Mouse (Mus musculus): ENCODE measurements around the gene Pank2. TPM values are rescaled to one million over a fixed set of nuclear protein-coding genes. Genes with fewer than 3 reads are reported as not detected.
"Not testable (repeated sequence)": the region's sequence is repeated elsewhere in the genome, so short reads cannot be mapped to it uniquely, and the experiment has no call there.

Gene Pank2
- polyA plus RNA-seq, 1 experiment from 2014 or later: 15.6 TPM

GRCm38 (mm10) chr2:131265056-131265455, 2.8 kb downstream of the Pank2 start:
- H3K27me3 ChIP-seq (ENCODE audit: control insufficient read depth, insufficient read depth, low read depth, low read length): no peaks in the 10 kb centered on the region
- peaks cover 34% of the 10 kb centered on the region for H3K4me1 ChIP-seq (ENCODE audit: control insufficient read depth, low read depth, low read length)
- peak overlapping the region; percentile 70; the same call in 1 of the 2 replicates for H3K4me2 ChIP-seq (ENCODE audit: low read depth, low read length)
- H3K4me3 ChIP-seq (ENCODE audit: low read depth, low read length): no peak overlapping the region
- 0 out of 2 replicates have a peak, but pooled peaks cover 2% of the 10 kb centered on the region for H3K36me3 ChIP-seq (ENCODE audit: control insufficient read depth, insufficient read depth)
- WGBS (ENCODE audit: insufficient replicate concordance): 89% methylated on average over 2 of the region's 2 CpGs
- H3K9ac ChIP-seq (ENCODE audit: low read depth, low read length): peak overlapping the region; percentile 14; the same call in 1 of the 2 replicates
- no peaks in the 10 kb centered on the region for H3K9me3 ChIP-seq (replicated peaks; ENCODE audit: control insufficient read depth, low read length)
- no peak for ATAC-seq (ENCODE audit: low read depth)
- H3K27ac ChIP-seq (ENCODE audit: low read length): no peak overlapping the region

GRCm38 (mm10) chr2:131275493-131275892, 13.2 kb downstream of the Pank2 start:
- no peaks in the 10 kb centered on the region for H3K27me3 ChIP-seq (ENCODE audit: control insufficient read depth, insufficient read depth, low read depth, low read length)
- peaks cover 36% of the 10 kb centered on the region for H3K36me3 ChIP-seq (ENCODE audit: control insufficient read depth, insufficient read depth)
- H3K4me1 ChIP-seq (ENCODE audit: control insufficient read depth, low read depth, low read length): no peaks in the 10 kb centered on the region
- H3K27ac ChIP-seq (ENCODE audit: low read length): no peak overlapping the region
- ATAC-seq (ENCODE audit: low read depth): no peak
- no peak overlapping the region for H3K4me2 ChIP-seq (ENCODE audit: low read depth, low read length)
- no peak overlapping the region for H3K9ac ChIP-seq (ENCODE audit: low read depth, low read length)
- WGBS (ENCODE audit: insufficient replicate concordance): 96% methylated on average over 3 of the region's 3 CpGs
- no peak overlapping the region for H3K4me3 ChIP-seq (ENCODE audit: low read depth, low read length)
- no peaks in the 10 kb centered on the region for H3K9me3 ChIP-seq (replicated peaks; ENCODE audit: control insufficient read depth, low read length)

- WGBS (ENCODE audit: insufficient replicate concordance): 78% methylated on average over 5 of the region's 5 CpGs
- Histone ChIP-seq H3K9ac (ENCODE audit: low read depth, low read length) (no peak overlapping the region), H3K27ac (ENCODE audit: low read length) (no peak overlapping the region), H3K4me2 (ENCODE audit: low read depth, low read length) (no peak overlapping the region), H3K27me3 (ENCODE audit: control insufficient read depth, insufficient read depth, low read depth, low read length) (no peaks in the 10 kb centered on the region), H3K36me3 (ENCODE audit: control insufficient read depth, insufficient read depth) (peaks cover 41% of the 10 kb centered on the region), H3K4me3 (ENCODE audit: low read depth, low read length) (no peak overlapping the region), H3K9me3 (replicated peaks; ENCODE audit: control insufficient read depth, low read length) (no peaks in the 10 kb centered on the region), H3K4me1 (ENCODE audit: control insufficient read depth, low read depth, low read length) (no peaks in the 10 kb centered on the region)
- no peak for ATAC-seq (ENCODE audit: low read depth)
Observed at GRCm38 (mm10) chr2:131276722-131277121, 14.4 kb downstream of the Pank2 start.

- Histone ChIP-seq H3K4me2 (ENCODE audit: low read depth, low read length) (no peak overlapping the region), H3K4me3 (ENCODE audit: low read depth, low read length) (no peak overlapping the region), H3K9ac (ENCODE audit: low read depth, low read length) (no peak overlapping the region), H3K27ac (ENCODE audit: low read length) (no peak overlapping the region), H3K36me3 (ENCODE audit: control insufficient read depth, insufficient read depth) (peaks cover 29% of the 10 kb centered on the region), H3K27me3 (ENCODE audit: control insufficient read depth, insufficient read depth, low read depth, low read length) (no peaks in the 10 kb centered on the region), H3K4me1 (ENCODE audit: control insufficient read depth, low read depth, low read length) (no peaks in the 10 kb centered on the region), H3K9me3 (replicated peaks; ENCODE audit: control insufficient read depth, low read length) (no peaks in the 10 kb centered on the region)
- ATAC-seq (ENCODE audit: low read depth): no peak
- 76% methylated on average over 1 of the region's 1 CpGs for WGBS (ENCODE audit: insufficient replicate concordance)
Observed at GRCm38 (mm10) chr2:131281596-131281995, 19.3 kb downstream of the Pank2 start.

GRCm38 (mm10) chr2:131286276-131286675, 24.0 kb downstream of the Pank2 start:
- Histone ChIP-seq H3K9ac (ENCODE audit: low read depth, low read length) (no peak overlapping the region), H3K9me3 (replicated peaks; ENCODE audit: control insufficient read depth, low read length) (no peaks in the 10 kb centered on the region), H3K4me2 (ENCODE audit: low read depth, low read length) (no peak overlapping the region), H3K4me1 (ENCODE audit: control insufficient read depth, low read depth, low read length) (no peaks in the 10 kb centered on the region), H3K36me3 (ENCODE audit: control insufficient read depth, insufficient read depth) (peaks cover 42% of the 10 kb centered on the region), H3K4me3 (ENCODE audit: low read depth, low read length) (no peak overlapping the region), H3K27me3 (ENCODE audit: control insufficient read depth, insufficient read depth, low read depth, low read length) (no peaks in the 10 kb centered on the region), H3K27ac (ENCODE audit: low read length) (no peak overlapping the region)
- 93% methylated on average over 1 of the region's 1 CpGs for WGBS (ENCODE audit: insufficient replicate concordance)
- no peak for ATAC-seq (ENCODE audit: low read depth)

GRCm38 (mm10) chr2:131290669-131291068, 28.4 kb downstream of the Pank2 start:
- H3K9me3 ChIP-seq (replicated peaks; ENCODE audit: control insufficient read depth, low read length): no peaks in the 10 kb centered on the region
- ATAC-seq (ENCODE audit: low read depth): no peak
- H3K4me3 ChIP-seq (ENCODE audit: low read depth, low read length): no peak overlapping the region
- no peak overlapping the region for H3K9ac ChIP-seq (ENCODE audit: low read depth, low read length)
- H3K27ac ChIP-seq (ENCODE audit: low read length): no peak overlapping the region
- H3K36me3 ChIP-seq (ENCODE audit: control insufficient read depth, insufficient read depth): peaks cover 62% of the 10 kb centered on the region
- H3K27me3 ChIP-seq (ENCODE audit: control insufficient read depth, insufficient read depth, low read depth, low read length): no peaks in the 10 kb centered on the region
- no peaks in the 10 kb centered on the region for H3K4me1 ChIP-seq (ENCODE audit: control insufficient read depth, low read depth, low read length)
- H3K4me2 ChIP-seq (ENCODE audit: low read depth, low read length): no peak overlapping the region

- no peak for ATAC-seq (ENCODE audit: low read depth)
- Histone ChIP-seq H3K4me3 (ENCODE audit: low read depth, low read length) (no peak overlapping the region), H3K36me3 (ENCODE audit: control insufficient read depth, insufficient read depth) (peaks cover 53% of the 10 kb centered on the region), H3K27me3 (ENCODE audit: control insufficient read depth, insufficient read depth, low read depth, low read length) (no peaks in the 10 kb centered on the region), H3K4me1 (ENCODE audit: control insufficient read depth, low read depth, low read length) (no peaks in the 10 kb centered on the region), H3K9ac (ENCODE audit: low read depth, low read length) (no peak overlapping the region), H3K4me2 (ENCODE audit: low read depth, low read length) (no peak overlapping the region), H3K9me3 (replicated peaks; ENCODE audit: control insufficient read depth, low read length) (no peaks in the 10 kb centered on the region), H3K27ac (ENCODE audit: low read length) (no peak overlapping the region)
- 83% methylated on average over 2 of the region's 2 CpGs for WGBS (ENCODE audit: insufficient replicate concordance)
Observed at GRCm38 (mm10) chr2:131296746-131297261, 34.5 kb downstream of the Pank2 start.

- H3K27me3 ChIP-seq (ENCODE audit: control insufficient read depth, insufficient read depth, low read depth, low read length); H3K9ac ChIP-seq (ENCODE audit: low read depth, low read length); H3K4me1 ChIP-seq (ENCODE audit: control insufficient read depth, low read depth, low read length); H3K4me3 ChIP-seq (ENCODE audit: low read depth, low read length); H3K9me3 ChIP-seq (replicated peaks; ENCODE audit: control insufficient read depth, low read length); H3K4me2 ChIP-seq (ENCODE audit: low read depth, low read length); ATAC-seq (ENCODE audit: low read depth); H3K27ac ChIP-seq (ENCODE audit: low read length): not testable (repeated sequence)
- WGBS (ENCODE audit: insufficient replicate concordance): 85% methylated on average over 7 of the region's 7 CpGs
- peaks cover 38% of the 10 kb centered on the region for H3K36me3 ChIP-seq (ENCODE audit: control insufficient read depth, insufficient read depth)
Observed at GRCm38 (mm10) chr2:131298674-131299073, 36.4 kb downstream of the Pank2 start.

- no peak overlapping the region for H3K4me3 ChIP-seq (ENCODE audit: low read depth, low read length)
- no peak overlapping the region for H3K4me2 ChIP-seq (ENCODE audit: low read depth, low read length)
- H3K9ac ChIP-seq (ENCODE audit: low read depth, low read length): no peak overlapping the region
- no peak overlapping the region for H3K27ac ChIP-seq (ENCODE audit: low read length)
- no peaks in the 10 kb centered on the region for H3K9me3 ChIP-seq (replicated peaks; ENCODE audit: control insufficient read depth, low read length)
- WGBS (ENCODE audit: insufficient replicate concordance): 71% methylated on average over 2 of the region's 2 CpGs
- no peaks in the 10 kb centered on the region for H3K4me1 ChIP-seq (ENCODE audit: control insufficient read depth, low read depth, low read length)
- no peak for ATAC-seq (ENCODE audit: low read depth)
- H3K27me3 ChIP-seq (ENCODE audit: control insufficient read depth, insufficient read depth, low read depth, low read length): no peaks in the 10 kb centered on the region
- peaks cover 28% of the 10 kb centered on the region for H3K36me3 ChIP-seq (ENCODE audit: control insufficient read depth, insufficient read depth)
Observed at GRCm38 (mm10) chr2:131300485-131300884, 38.2 kb downstream of the Pank2 start.
